Mouse (Mus musculus) adrenal gland (tissue): ENCODE measurements around the gene Jade3.

Experiments used
- intact Hi-C: fragments of 180-260 bp; cut with DNase I; formaldehyde crosslinking; loops from one replicate; pipeline ENCODE4 v1.15.1; 2025

Jade3 gene

GRCm38 (mm10) chrX:20547609-20548008 is 122.1 kb downstream of the Jade3 start:
- intact Hi-C loops, result no loop called here

- intact Hi-C loops, result no loop called here
Observed at GRCm38 (mm10) chrX:20548011-20548879, 122.8 kb downstream of the Jade3 start.

GRCm38 (mm10) chrX:20548880-20549440 is 123.5 kb downstream of the Jade3 start:
- intact Hi-C loops, result no loop called here

GRCm38 (mm10) chrX:20549532-20549931 is 124.0 kb downstream of the Jade3 start, which contains the start of gene Rgn:
Rgn (plus strand) TSS chrX:20549787.
- intact Hi-C loops, result no loop called here

- intact Hi-C loops, result loop anchor here (10.0 kb wide), 1 partner anchor 137 kb away; no protein-coding TSS in a partner anchor
Observed at GRCm38 (mm10) chrX:20552199-20552598, 126.7 kb downstream of the Jade3 start.

GRCm38 (mm10) chrX:20561846-20562245 is 136.4 kb downstream of the Jade3 start:
- intact Hi-C loops, result no loop called here

- intact Hi-C loops, result no loop called here
Observed at GRCm38 (mm10) chrX:20563941-20564340, 138.5 kb downstream of the Jade3 start.
